In genomic region chr3:14863022-14863711, GRCm38 (mm10) we compare ENCODE assay signal across 8 mouse cellular contexts. TPM values are rescaled to one million over a fixed set of nuclear protein-coding genes. Genes with fewer than 3 reads are reported as not detected.
DNase-seq lines count a peak whose midpoint lies in the region; ATAC-seq and TF ChIP-seq lines count a peak whose summit lies in the region.

Gene Car3 (plus strand): TSS chr3:14863512.

- H3K9me3 ChIP-seq in lung, embryonic 16.5 days (ENCODE audit: control insufficient read depth, low read length) = no peaks in the 10 kb centered on the region
- no peaks in the 10 kb centered on the region for H3K9me3 ChIP-seq in intestine, postnatal 0 days (ENCODE audit: control insufficient read depth)
- H3K9me3 ChIP-seq in midbrain, embryonic 14.5 days (ENCODE audit: control insufficient read depth, low read length) = no peaks in the 10 kb centered on the region

- H3K4me1 ChIP-seq in lung, embryonic 16.5 days (replicated peaks; ENCODE audit: control insufficient read depth, insufficient read depth, low read length) = peaks cover 11% of the 10 kb centered on the region
- H3K4me1 ChIP-seq in cortical plate, adult 2 months (ENCODE audit: control insufficient read depth, insufficient read depth, low read length) = no peaks in the 10 kb centered on the region
- no peaks in the 10 kb centered on the region for H3K4me1 ChIP-seq in intestine, postnatal 0 days (replicated peaks; ENCODE audit: control insufficient read depth, insufficient read depth, low read length)
- H3K4me1 ChIP-seq in midbrain, embryonic 14.5 days (ENCODE audit: control insufficient read depth, insufficient read depth, low read length) = peaks cover 6% of the 10 kb centered on the region; the same call in 1 of the 2 replicates

- H3K27me3 ChIP-seq in lung, embryonic 16.5 days (ENCODE audit: control insufficient read depth, insufficient read depth, low read depth, low read length) = no peaks in the 10 kb centered on the region
- H3K27me3 ChIP-seq in intestine, postnatal 0 days (replicated peaks; ENCODE audit: control insufficient read depth, insufficient read depth, low read length) = peaks cover 11% of the 10 kb centered on the region; the same call in 1 of the 2 replicates
- no peaks in the 10 kb centered on the region for H3K27me3 ChIP-seq in midbrain, embryonic 14.5 days (ENCODE audit: control insufficient read depth, insufficient read depth, low read length)

- WGBS in lung, embryonic 16.5 days = 3% methylated on average over 18 of the region's 18 CpGs
- 5% methylated on average over 18 of the region's 18 CpGs for WGBS in intestine, postnatal 0 days
- 3% methylated on average over 18 of the region's 18 CpGs for WGBS in midbrain, embryonic 14.5 days

- H3K36me3 ChIP-seq in lung, embryonic 16.5 days (ENCODE audit: control insufficient read depth, insufficient read depth, low read length) = no peaks in the 10 kb centered on the region
- H3K36me3 ChIP-seq in intestine, postnatal 0 days (ENCODE audit: control insufficient read depth, insufficient read depth) = no peaks in the 10 kb centered on the region
- H3K36me3 ChIP-seq in midbrain, embryonic 14.5 days (ENCODE audit: control insufficient read depth, insufficient read depth, low read length) = no peaks in the 10 kb centered on the region

- no peak for TF ChIP-seq POLR2A in cortical plate, adult 2 months (IDR thresholded peaks at IDR 0.05; ENCODE audit: extremely low read depth, insufficient read depth, low read length)

- H3K4me2 ChIP-seq in lung, embryonic 16.5 days (ENCODE audit: low read depth, low read length) = peak within 1 kb of the TSS; percentile 83
- peak within 1 kb of the TSS; percentile 61 for H3K4me2 ChIP-seq in intestine, postnatal 0 days (replicated peaks; ENCODE audit: low read depth)
- peak within 1 kb of the TSS; percentile 85 for H3K4me2 ChIP-seq in midbrain, embryonic 14.5 days (ENCODE audit: low read length)

- DNase-seq in lung, postnatal 25 days (ENCODE audit: low spot score) = no peak
- DNase-seq in gastrocnemius, postnatal 25 days = no peak
- peak; percentile 77 for DNase-seq in midbrain, embryonic 14.5 days
- DNase-seq in thymus, postnatal 10 days (ENCODE audit: low spot score in 2 of 2) = no peak
- DNase-seq in layer of hippocampus, adult 8-10 months (ENCODE audit: low spot score in 2 of 2) = no peak

- no peak for TF ChIP-seq CTCF in cortical plate, adult 2 months (IDR thresholded peaks at IDR 0.05; ENCODE audit: extremely low read depth, insufficient read depth, low read length)
- TF ChIP-seq CTCF in intestine, postnatal 0 days (IDR thresholded peaks at IDR 0.05; ENCODE audit: low read depth) = no peak

- H3K4me3 ChIP-seq in lung, embryonic 16.5 days (ENCODE audit: low read length) = peak within 1 kb of the TSS; percentile 46
- peak within 1 kb of the TSS; percentile 8; the same call in 1 of the 2 replicates for H3K4me3 ChIP-seq in cortical plate, adult 2 months (ENCODE audit: insufficient read depth, low read length)
- peak within 1 kb of the TSS; percentile 25 for H3K4me3 ChIP-seq in intestine, postnatal 0 days (ENCODE audit: low read depth, low read length)
- H3K4me3 ChIP-seq in midbrain, embryonic 14.5 days (replicated peaks; ENCODE audit: low read depth, low read length) = peak within 1 kb of the TSS; percentile 42

- peak; percentile 71 for ATAC-seq in lung, embryonic 16.5 days (ENCODE audit: low read depth)
- ATAC-seq in intestine, postnatal 0 days = no peak
- ATAC-seq in midbrain, embryonic 14.5 days (ENCODE audit: low FRiP score, low TSS enrichment) = peak; percentile 85

- H3K9ac ChIP-seq in lung, embryonic 16.5 days (ENCODE audit: low read length) = peak within 1 kb of the TSS; percentile 51
- H3K9ac ChIP-seq in intestine, postnatal 0 days (ENCODE audit: low read depth, low read length) = 0 out of 2 replicates have a peak within 1 kb of the TSS, but pooled peaks have one; percentile 11
- peak within 1 kb of the TSS; percentile 55 for H3K9ac ChIP-seq in midbrain, embryonic 14.5 days (replicated peaks; ENCODE audit: low read length)

- H3K27ac ChIP-seq in lung, embryonic 16.5 days (ENCODE audit: low read length) = no peak within 1 kb of the TSS
- no peak within 1 kb of the TSS for H3K27ac ChIP-seq in cortical plate, adult 2 months (ENCODE audit: insufficient read depth, low read length)
- no peak within 1 kb of the TSS for H3K27ac ChIP-seq in intestine, postnatal 0 days (ENCODE audit: low read depth, low read length)
- H3K27ac ChIP-seq in midbrain, embryonic 14.5 days (replicated peaks; ENCODE audit: low read depth, low read length) = no peak within 1 kb of the TSS

RNA-seq across cellular contexts. Expression of gene Car3, which starts in this region (rescaled TPM):
- polyA plus RNA-seq in lung, embryonic 16.5 days (2015; fragmentation: Nextera tagmentation; extraction: Ambion mirVana) = 10.6 and 16.5 TPM in 2 replicates
- polyA plus RNA-seq in cortical plate, adult 2 months (2012; rRNA removed) = 1.0 and 1.1 TPM in 2 replicates
- 1,000 to 10,000 TPM in 1 of 2 experiments, 100 to 1,000 TPM in 1; 650 to 1,312 TPM for total RNA-seq in gastrocnemius, postnatal 25 days (2021)
- polyA plus RNA-seq in intestine, postnatal 0 days (2015; fragmentation: Nextera tagmentation; extraction: Ambion mirVana) = 1.4 TPM in 2 replicates
- polyA plus RNA-seq in midbrain, embryonic 14.5 days (2014; fragmentation: Nextera tagmentation; extraction: Ambion mirVana) = 1.2 and 1.8 TPM in 2 replicates
- 1 to 10 TPM in 2 of 4 experiments, under 1 TPM in 2; 0.56 to 1.3 (median 1.00) TPM for total RNA-seq in layer of hippocampus, adult 8-10 months (2022)

Comparison
In these comparisons a context has a peak if more than half of its experiments do, and no peak if none do; other contexts are left out.
1. RNA of gene Car3 (total RNA-seq): 650 to 1,312 TPM in gastrocnemius, postnatal 25 days; 0.56 to 1.3 TPM in layer of hippocampus, adult 8-10 months; every median in the first group is over 100 times any median in the second.
2. Peak in every context shown above with its lines, with median percentiles within 50 percentile points of each other: H3K4me2 ChIP-seq, H3K4me3 ChIP-seq and H3K9ac ChIP-seq.